Mouse (Mus musculus): ENCODE measurements around the gene Gng8.

The Gng8 gene

GRCm38 (mm10) chr7:16907842-16908241, 16.3 kb downstream of the Gng8 start:
- in situ Hi-C loops (cut with MboI, MseI): no loop called here

DNA sequence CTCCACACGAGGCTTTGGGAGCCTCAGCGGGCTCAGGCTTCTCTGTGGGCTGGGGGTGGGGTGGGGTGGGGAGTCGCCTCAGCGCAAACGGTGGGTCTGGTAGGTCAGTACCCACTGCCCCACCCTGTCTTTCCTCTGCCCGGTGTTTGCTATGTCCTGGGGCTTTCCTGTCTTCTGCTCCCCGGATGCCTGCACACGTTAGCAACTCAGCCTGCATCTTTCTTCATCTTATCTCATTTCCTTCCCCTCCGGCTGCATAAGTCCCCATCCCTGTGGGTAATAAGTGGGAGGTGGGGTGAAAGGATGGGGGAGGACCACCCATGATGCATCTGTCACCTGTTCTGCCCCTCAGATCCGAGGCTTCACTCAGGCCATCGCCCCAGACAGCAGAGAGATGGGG, 16.8 kb downstream of the Gng8 start:
- in situ Hi-C loops (cut with MboI, MseI): no loop called here

DNA sequence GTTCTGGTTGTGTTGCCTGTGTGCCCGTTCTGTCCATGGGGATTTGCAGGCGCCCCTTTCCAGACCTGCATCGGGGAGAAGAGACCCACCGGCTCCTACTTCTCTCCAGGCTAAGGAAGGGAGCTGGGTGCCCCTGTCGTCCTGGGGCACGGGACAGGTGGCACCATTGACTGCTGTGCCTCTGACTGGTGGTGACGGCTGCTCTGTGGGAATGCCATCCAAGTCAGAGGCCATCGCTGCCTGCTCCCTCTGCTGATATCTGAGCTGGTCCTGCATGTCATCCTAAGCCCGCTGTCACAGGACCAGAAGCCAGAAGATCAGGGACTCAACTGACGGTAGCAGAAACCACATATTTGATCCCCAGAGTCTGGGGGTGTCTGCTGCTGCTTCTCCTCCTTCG, 17.3 kb downstream of the Gng8 start:
- in situ Hi-C loops (cut with MboI, MseI): no loop called here

GRCm38 (mm10) chr7:16909909-16910308, 18.3 kb downstream of the Gng8 start:
- in situ Hi-C loops (cut with MboI, MseI): no loop called here

- in situ Hi-C loops (cut with MboI, MseI): no loop called here
These were observed 20.3 kb downstream of the Gng8 start for GRCm38 (mm10) chr7:16911904-16912303.

- in situ Hi-C loops (cut with MboI, MseI): no loop called here
These were observed 20.8 kb downstream of the Gng8 start for GRCm38 (mm10) chr7:16912360-16912759.

- in situ Hi-C loops (cut with MboI, MseI): no loop called here
These were observed 22.3 kb downstream of the Gng8 start for GRCm38 (mm10) chr7:16913806-16914452.

DNA sequence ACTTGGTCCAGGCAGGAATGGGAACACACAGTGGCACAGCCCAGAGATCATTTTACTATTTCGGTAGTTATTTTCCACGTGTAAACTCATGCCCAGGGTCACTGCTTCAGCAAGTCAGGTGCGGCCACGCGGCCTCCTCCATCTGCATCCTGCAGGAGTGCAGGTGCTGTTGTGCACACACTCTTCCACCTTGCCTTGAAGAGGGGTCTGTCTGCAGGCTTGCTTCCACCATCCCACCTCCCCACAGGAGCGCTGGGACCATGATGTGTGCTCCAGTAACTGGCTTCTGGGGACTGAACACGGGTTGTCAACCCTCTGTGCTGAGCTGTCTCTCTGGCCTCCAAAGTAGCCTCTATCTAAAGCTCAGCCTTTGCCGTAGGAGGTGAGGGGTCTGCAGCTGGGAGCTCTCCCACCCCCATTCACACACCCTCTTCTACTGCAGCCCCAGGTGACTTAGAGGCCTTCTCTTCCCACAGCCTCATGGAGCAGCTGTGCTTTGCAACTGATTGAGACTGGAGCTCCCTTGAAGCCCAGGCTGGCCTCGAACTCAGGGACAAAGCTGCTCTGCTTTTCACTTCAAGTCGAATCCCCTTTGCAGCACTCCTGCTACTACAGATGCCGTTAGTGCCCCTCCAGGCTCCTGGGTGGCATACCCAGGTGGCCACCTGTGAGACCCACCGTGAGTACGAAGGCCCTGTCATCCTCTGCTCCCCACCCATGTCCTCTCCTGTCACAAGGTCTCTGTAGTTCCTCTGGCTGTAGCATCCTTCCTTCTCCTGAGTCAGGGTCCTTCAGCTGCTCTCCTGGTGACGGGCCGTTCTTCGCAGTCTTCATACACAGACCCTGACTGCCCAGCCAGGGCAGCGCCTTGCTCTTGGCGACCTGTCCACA, 23.1 kb downstream of the Gng8 start:
- in situ Hi-C loops (cut with MboI, MseI): no loop called here

DNA sequence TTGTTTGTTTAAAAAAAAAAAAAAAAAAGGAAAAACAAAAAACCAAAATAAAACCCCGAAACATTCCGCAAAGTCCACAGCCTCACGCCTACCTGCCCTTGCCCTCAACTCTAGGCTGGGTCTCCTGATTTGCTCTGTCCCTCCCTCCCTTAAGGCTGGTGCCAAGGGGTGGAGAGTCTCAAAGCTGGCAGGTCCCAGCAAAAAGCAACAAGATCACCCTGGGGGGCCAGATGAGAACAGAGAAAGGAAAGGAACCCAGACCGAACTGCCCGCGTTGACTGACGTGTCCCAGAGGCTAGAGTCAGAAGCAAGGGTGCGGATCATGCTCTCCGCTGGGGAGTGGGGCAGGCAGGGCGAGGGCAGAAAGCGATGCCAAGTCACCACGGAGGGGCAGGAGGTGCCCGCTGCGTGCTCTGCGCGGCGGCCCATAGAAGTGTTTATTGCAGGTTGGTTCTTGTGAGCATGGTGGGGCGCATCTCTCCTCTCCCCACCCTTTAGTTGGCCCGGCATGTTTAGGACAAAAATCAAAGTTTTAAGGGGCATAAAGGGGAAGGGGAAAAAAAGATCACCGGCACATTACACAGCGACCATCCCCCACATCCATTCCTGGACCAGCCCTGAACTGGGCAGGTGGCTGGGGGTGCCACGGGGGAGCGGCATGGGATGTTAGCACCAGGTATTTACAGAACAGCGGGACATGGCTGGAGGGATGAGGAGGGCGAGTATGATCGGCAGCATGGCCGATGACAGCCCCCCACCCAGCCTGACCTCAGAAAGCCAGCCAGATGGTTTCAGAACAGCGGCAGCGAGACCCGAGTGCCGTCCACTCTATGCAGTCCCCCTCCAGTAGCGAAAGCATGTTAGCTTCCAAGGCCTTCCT, 24.1 kb downstream of the Gng8 start:
- in situ Hi-C loops (cut with MboI, MseI): no loop called here

GRCm38 (mm10) chr7:16916342-16917265, 25.0 kb downstream of the Gng8 start:
- in situ Hi-C loops (cut with MboI, MseI): no loop called here

DNA sequence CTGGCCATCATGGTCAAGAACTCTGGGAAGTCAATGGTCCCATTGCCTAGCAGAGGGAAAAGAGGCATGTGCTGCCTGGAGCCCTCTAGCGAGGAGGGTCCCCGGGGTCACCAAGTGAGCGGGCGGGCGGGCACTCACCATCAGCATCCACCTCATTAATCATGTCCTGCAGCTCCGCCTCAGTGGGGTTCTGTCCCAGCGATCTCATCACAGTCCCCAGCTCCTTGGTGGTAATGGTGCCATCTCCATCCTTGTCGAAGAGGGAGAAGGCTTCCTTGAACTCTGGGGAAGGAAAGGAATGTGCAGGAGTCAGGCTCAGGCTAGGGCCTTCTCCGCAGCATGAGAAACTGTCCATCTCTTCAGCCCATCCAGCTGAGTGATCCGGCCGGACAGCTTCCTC, 25.9 kb downstream of the Gng8 start:
- in situ Hi-C loops (cut with MboI, MseI): no loop called here

GRCm38 (mm10) chr7:16918014-16918413, 26.4 kb downstream of the Gng8 start:
- in situ Hi-C loops (cut with MboI, MseI): no loop called here

GRCm38 (mm10) chr7:16918670-16919069, 27.1 kb downstream of the Gng8 start:
- in situ Hi-C loops (cut with MboI, MseI): no loop called here

GRCm38 (mm10) chr7:16919395-16920149, 28.0 kb downstream of the Gng8 start:
- in situ Hi-C loops (cut with MboI, MseI): loop anchor here (5.0 kb wide), 2 partner anchors 42 to 102 kb away; partner anchors contain the start of genes Dact3, Fkrp and Strn4

- in situ Hi-C loops (cut with MboI, MseI): loop anchor here (5.0 kb wide), 2 partner anchors 43 to 103 kb away; partner anchors contain the start of genes Dact3, Fkrp and Strn4
These were observed 28.6 kb downstream of the Gng8 start for GRCm38 (mm10) chr7:16920150-16920579.

- in situ Hi-C loops (cut with MboI, MseI): loop anchor here (5.0 kb wide), 2 partner anchors 44 to 104 kb away; partner anchors contain the start of genes Dact3, Fkrp and Strn4
These were observed 29.5 kb downstream of the Gng8 start for GRCm38 (mm10) chr7:16920818-16921791.

- in situ Hi-C loops (cut with MboI, MseI): loop anchor here (5.0 kb wide), 2 partner anchors 45 to 105 kb away; partner anchors contain the start of genes Dact3, Fkrp and Strn4
These were observed 30.3 kb downstream of the Gng8 start for GRCm38 (mm10) chr7:16921881-16922335.

GRCm38 (mm10) chr7:16922360-16922973, 30.9 kb downstream of the Gng8 start:
- in situ Hi-C loops (cut with MboI, MseI): loop anchor here (5.0 kb wide), 2 partner anchors 45 to 105 kb away; partner anchors contain the start of genes Dact3, Fkrp and Strn4

All from regulatory T cell (primary cell).